Mouse (Mus musculus): ENCODE results near the gene Trpm8. TPM values are rescaled to one million over a fixed set of nuclear protein-coding genes. Genes with fewer than 3 reads are reported as not detected.

Trpm8 gene
- polyA plus RNA-seq, 1 experiment from 2014 or later: not detected

GRCm38 (mm10) chr1:88248658-88249057, 28.8 kb upstream of the Trpm8 start:
- H3K36me3 ChIP-seq: no peaks in the 10 kb centered on the region
- no peaks in the 10 kb centered on the region for H3K27me3 ChIP-seq (replicated peaks)
- no peak overlapping the region for H3K27ac ChIP-seq (ENCODE audit: poor library complexity, severe bottlenecking)
- no peak for ATAC-seq (ENCODE audit: insufficient number of reproducible peaks, low FRiP score)
- H3K4me3 ChIP-seq: no peak overlapping the region
- H3K9ac ChIP-seq: no peak overlapping the region
- H3K4me1 ChIP-seq (replicated peaks): no peaks in the 10 kb centered on the region
- WGBS: 62% methylated on average over 4 of the region's 4 CpGs
- no peak overlapping the region for H3K4me2 ChIP-seq
- H3K9me3 ChIP-seq (replicated peaks): peaks cover 96% of the 10 kb centered on the region

- no peak for ATAC-seq (ENCODE audit: insufficient number of reproducible peaks, low FRiP score)
These were observed 27.9 kb upstream of the Trpm8 start for GRCm38 (mm10) chr1:88249596-88249995.

GRCm38 (mm10) chr1:88250023-88250422, 27.4 kb upstream of the Trpm8 start:
- H3K4me1 ChIP-seq (replicated peaks): no peaks in the 10 kb centered on the region
- H3K4me2 ChIP-seq: no peak overlapping the region
- H3K9ac ChIP-seq: no peak overlapping the region
- 75% methylated on average over 5 of the region's 5 CpGs for WGBS
- no peaks in the 10 kb centered on the region for H3K36me3 ChIP-seq
- no peaks in the 10 kb centered on the region for H3K27me3 ChIP-seq (replicated peaks)
- peaks cover 92% of the 10 kb centered on the region for H3K9me3 ChIP-seq (replicated peaks)
- ATAC-seq (ENCODE audit: insufficient number of reproducible peaks, low FRiP score): no peak
- no peak overlapping the region for H3K27ac ChIP-seq (ENCODE audit: poor library complexity, severe bottlenecking)
- H3K4me3 ChIP-seq: no peak overlapping the region

More at GRCm38 (mm10) chr1:88249596-88249995, 27.9 kb upstream of the Trpm8 start:
- Histone ChIP-seq H3K4me1 (replicated peaks) (no peaks in the 10 kb centered on the region), H3K4me2 (no peak overlapping the region), H3K27me3 (replicated peaks) (no peaks in the 10 kb centered on the region), H3K9me3 (replicated peaks) (peaks cover 92% of the 10 kb centered on the region), H3K9ac (no peak overlapping the region), H3K36me3 (no peaks in the 10 kb centered on the region), H3K27ac (ENCODE audit: poor library complexity, severe bottlenecking) (no peak overlapping the region), H3K4me3 (no peak overlapping the region)
- WGBS: 69% methylated on average over 7 of the region's 7 CpGs

DNA sequence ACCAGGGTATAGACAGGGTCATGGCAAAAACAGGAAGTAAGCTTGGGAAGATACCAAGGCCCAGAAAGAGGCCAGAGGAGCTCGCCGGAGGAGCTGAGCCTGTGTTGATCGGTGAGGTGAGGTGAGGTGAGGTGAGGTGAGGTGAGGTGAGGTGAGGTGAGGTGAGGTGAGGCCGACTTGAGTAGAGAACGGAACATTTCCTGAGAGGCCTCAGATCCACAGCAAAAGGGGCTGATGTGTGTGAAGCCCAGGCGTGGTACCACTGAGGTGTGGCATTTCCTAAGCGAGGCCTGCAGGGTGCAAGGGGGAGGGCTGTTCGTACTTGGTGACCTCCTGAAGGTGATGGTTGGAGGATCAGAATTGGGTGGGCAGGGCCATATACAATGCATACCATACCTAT, 24.4 kb upstream of the Trpm8 start:
- H3K4me1 ChIP-seq (replicated peaks): no peaks in the 10 kb centered on the region
- 67% methylated on average over 8 of the region's 8 CpGs for WGBS
- no peak for ATAC-seq (ENCODE audit: insufficient number of reproducible peaks, low FRiP score)
- no peaks in the 10 kb centered on the region for H3K27me3 ChIP-seq (replicated peaks)
- peaks cover 91% of the 10 kb centered on the region for H3K9me3 ChIP-seq (replicated peaks)
- H3K4me3 ChIP-seq: no peak overlapping the region
- H3K9ac ChIP-seq: no peak overlapping the region
- H3K36me3 ChIP-seq: no peaks in the 10 kb centered on the region
- no peak overlapping the region for H3K27ac ChIP-seq (ENCODE audit: poor library complexity, severe bottlenecking)
- H3K4me2 ChIP-seq: no peak overlapping the region

DNA sequence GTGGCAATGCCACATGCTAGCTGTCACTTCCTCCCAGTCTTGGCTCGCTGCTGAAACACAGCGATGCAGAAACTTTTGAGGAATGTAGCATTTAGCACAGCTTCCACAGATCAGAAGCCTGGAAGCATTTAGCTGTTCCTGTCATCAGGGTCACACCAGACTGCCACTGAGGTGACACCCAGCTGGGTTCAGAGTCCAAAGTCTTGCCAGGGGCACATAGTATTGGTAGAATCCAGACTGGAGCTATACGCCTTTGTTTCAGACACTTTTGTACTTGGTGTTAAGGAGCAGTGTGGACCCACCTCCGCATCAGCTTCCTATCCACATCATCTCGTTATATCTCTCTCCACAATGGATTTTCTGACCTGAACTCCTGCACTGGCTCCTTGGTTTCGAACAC, 23.9 kb upstream of the Trpm8 start:
- H3K4me2 ChIP-seq: no peak overlapping the region
- H3K27ac ChIP-seq (ENCODE audit: poor library complexity, severe bottlenecking): no peak overlapping the region
- no peak overlapping the region for H3K4me3 ChIP-seq
- H3K27me3 ChIP-seq (replicated peaks): no peaks in the 10 kb centered on the region
- ATAC-seq (ENCODE audit: insufficient number of reproducible peaks, low FRiP score): no peak
- H3K9ac ChIP-seq: no peak overlapping the region
- H3K36me3 ChIP-seq: no peaks in the 10 kb centered on the region
- H3K4me1 ChIP-seq (replicated peaks): no peaks in the 10 kb centered on the region
- H3K9me3 ChIP-seq (replicated peaks): peaks cover 91% of the 10 kb centered on the region
- WGBS: 61% methylated on average over 6 of the region's 6 CpGs

DNA sequence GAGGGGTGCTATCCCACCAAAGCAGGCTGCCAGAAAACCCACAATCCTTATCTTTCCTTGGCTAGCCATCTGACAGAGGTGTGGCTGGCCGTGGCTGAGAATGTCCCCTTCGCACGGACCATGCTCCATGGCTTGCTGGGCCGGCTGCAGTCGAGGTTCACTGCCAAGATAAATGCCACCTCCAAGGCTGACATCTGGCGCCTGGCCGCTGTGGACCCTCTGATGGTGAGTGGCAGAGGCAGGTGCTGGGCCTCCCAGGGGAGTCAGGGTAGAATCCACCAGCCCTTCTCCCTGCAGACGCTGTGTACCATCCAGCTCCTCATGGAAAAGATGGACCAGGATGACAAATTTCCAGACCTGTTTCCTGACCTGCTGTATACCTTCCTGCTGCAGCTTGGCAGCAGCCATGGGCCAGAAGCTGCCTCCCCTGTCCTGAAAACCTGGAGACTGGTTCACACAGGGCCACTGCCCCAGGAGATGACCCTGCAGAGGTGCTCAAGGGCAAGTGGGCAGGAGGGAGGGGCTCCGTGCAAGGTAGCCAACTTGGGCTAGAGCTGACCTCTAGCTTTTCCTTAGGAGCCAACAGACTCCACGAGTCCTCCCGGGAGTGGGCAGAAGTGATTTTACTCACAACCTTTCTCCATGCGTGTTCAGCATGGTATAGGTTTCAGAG, 22.5 kb upstream of the Trpm8 start:
- H3K9ac ChIP-seq: no peak overlapping the region
- no peak overlapping the region for H3K4me2 ChIP-seq
- no peaks in the 10 kb centered on the region for H3K27me3 ChIP-seq (replicated peaks)
- peaks cover 4% of the 10 kb centered on the region for H3K36me3 ChIP-seq
- H3K4me3 ChIP-seq: no peak overlapping the region
- H3K4me1 ChIP-seq (replicated peaks): peaks cover 8% of the 10 kb centered on the region
- WGBS: 79% methylated on average over 12 of the region's 12 CpGs
- no peak overlapping the region for H3K27ac ChIP-seq (ENCODE audit: poor library complexity, severe bottlenecking)
- ATAC-seq (ENCODE audit: insufficient number of reproducible peaks, low FRiP score): no peak
- H3K9me3 ChIP-seq (replicated peaks): peaks cover 77% of the 10 kb centered on the region

- Histone ChIP-seq H3K27me3 (replicated peaks) (no peaks in the 10 kb centered on the region), H3K4me2 (no peak overlapping the region), H3K9me3 (replicated peaks) (peaks cover 75% of the 10 kb centered on the region), H3K4me3 (no peak overlapping the region), H3K9ac (no peak overlapping the region), H3K4me1 (replicated peaks) (peaks cover 11% of the 10 kb centered on the region), H3K36me3 (peaks cover 10% of the 10 kb centered on the region), H3K27ac (ENCODE audit: poor library complexity, severe bottlenecking) (no peak overlapping the region)
- no peak for ATAC-seq (ENCODE audit: insufficient number of reproducible peaks, low FRiP score)
- 57% methylated on average over 2 of the region's 2 CpGs for WGBS
These were observed 22.0 kb upstream of the Trpm8 start for GRCm38 (mm10) chr1:88255466-88255857.

GRCm38 (mm10) chr1:88255989-88256754, 21.3 kb upstream of the Trpm8 start:
- Histone ChIP-seq H3K9ac (no peak overlapping the region), H3K4me2 (no peak overlapping the region), H3K27ac (ENCODE audit: poor library complexity, severe bottlenecking) (no peak overlapping the region), H3K36me3 (peaks cover 17% of the 10 kb centered on the region), H3K4me3 (no peak overlapping the region), H3K4me1 (replicated peaks) (peaks cover 11% of the 10 kb centered on the region), H3K27me3 (replicated peaks) (no peaks in the 10 kb centered on the region), H3K9me3 (replicated peaks) (peaks cover 68% of the 10 kb centered on the region)
- no peak for ATAC-seq (ENCODE audit: insufficient number of reproducible peaks, low FRiP score)
- WGBS: 75% methylated on average over 13 of the region's 13 CpGs

GRCm38 (mm10) chr1:88256886-88257663, 20.4 kb upstream of the Trpm8 start:
- Histone ChIP-seq H3K36me3 (peaks cover 26% of the 10 kb centered on the region), H3K4me1 (replicated peaks) (peaks cover 15% of the 10 kb centered on the region), H3K27ac (ENCODE audit: poor library complexity, severe bottlenecking) (no peak overlapping the region), H3K9ac (no peak overlapping the region), H3K4me3 (no peak overlapping the region), H3K9me3 (replicated peaks) (peaks cover 62% of the 10 kb centered on the region), H3K4me2 (no peak overlapping the region), H3K27me3 (replicated peaks) (no peaks in the 10 kb centered on the region)
- ATAC-seq (ENCODE audit: insufficient number of reproducible peaks, low FRiP score): no peak
- WGBS: 72% methylated on average over 10 of the region's 10 CpGs

DNA sequence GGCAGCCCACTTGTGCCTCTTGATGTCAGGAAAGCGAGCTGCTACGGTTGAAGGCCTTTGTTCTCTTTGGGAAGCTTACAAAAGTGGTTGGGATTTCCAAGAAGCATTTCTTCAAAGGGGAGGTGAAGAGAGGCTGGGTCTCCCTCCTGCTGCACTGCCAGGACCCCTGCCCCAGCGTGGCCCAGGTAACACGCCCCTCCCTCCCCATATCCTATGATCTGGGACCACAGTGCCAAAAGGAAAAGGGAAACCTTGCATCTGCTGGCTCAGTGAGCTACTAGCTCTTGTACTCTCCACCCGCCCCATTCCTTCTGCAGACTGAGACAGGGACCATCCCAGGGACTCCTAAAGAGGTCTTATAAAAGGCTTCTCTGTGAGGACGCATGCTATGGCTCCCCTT, 19.8 kb upstream of the Trpm8 start:
- Histone ChIP-seq H3K27ac (ENCODE audit: poor library complexity, severe bottlenecking) (no peak overlapping the region), H3K4me2 (no peak overlapping the region), H3K9me3 (replicated peaks) (peaks cover 56% of the 10 kb centered on the region), H3K4me3 (no peak overlapping the region), H3K27me3 (replicated peaks) (no peaks in the 10 kb centered on the region), H3K4me1 (replicated peaks) (peaks cover 20% of the 10 kb centered on the region), H3K36me3 (peaks cover 32% of the 10 kb centered on the region), H3K9ac (no peak overlapping the region)
- 74% methylated on average over 6 of the region's 6 CpGs for WGBS
- ATAC-seq (ENCODE audit: insufficient number of reproducible peaks, low FRiP score): no peak

GRCm38 (mm10) chr1:88258361-88258760, 19.1 kb upstream of the Trpm8 start:
- Histone ChIP-seq H3K9ac (no peak overlapping the region), H3K27me3 (replicated peaks) (no peaks in the 10 kb centered on the region), H3K4me2 (no peak overlapping the region), H3K36me3 (peaks cover 39% of the 10 kb centered on the region), H3K4me3 (no peak overlapping the region), H3K4me1 (replicated peaks) (peaks cover 24% of the 10 kb centered on the region), H3K9me3 (replicated peaks) (peaks cover 49% of the 10 kb centered on the region), H3K27ac (ENCODE audit: poor library complexity, severe bottlenecking) (no peak overlapping the region)
- 68% methylated on average over 6 of the region's 6 CpGs for WGBS
- ATAC-seq (ENCODE audit: insufficient number of reproducible peaks, low FRiP score): no peak
